Mouse (Mus musculus) G1E (cell line): ENCODE results near the gene 2310011J03Rik.

Source experiments
- CTCF ChIP-seq: IDR thresholded peaks from 2 replicates; pipeline ENCODE4 v1.5.1; 2012; ENCODE audit warnings: low read depth, low read length, inconsistent platforms, mixed read lengths
- GATA1 ChIP-seq: IDR thresholded peaks from 2 replicates; pipeline ENCODE4 v1.6.1; 2012; ENCODE audit warnings: borderline replicate concordance, low read length, inconsistent platforms, mixed read lengths
- TAL1 ChIP-seq: conservative IDR thresholded peaks from 2 replicates; pipeline ENCODE4 v1.6.1; 2012; ENCODE audit warnings: low read depth, low read length, inconsistent platforms, mixed read lengths

- TF ChIP-seq CTCF = no peak
- no peak for TF ChIP-seq GATA1
- no peak for TF ChIP-seq TAL1
Observed at GRCm38 (mm10) chr10:80294311-80294710, 26.0 kb downstream of the 2310011J03Rik start.
